Mouse (Mus musculus): ENCODE measurements around the gene Sh2b3. TPM values are rescaled to one million over a fixed set of nuclear protein-coding genes. Genes with fewer than 3 reads are reported as not detected.
"Not testable (repeated sequence)": the region's sequence is repeated elsewhere in the genome, so short reads cannot be mapped to it uniquely, and the experiment has no call there.

Gene Sh2b3
- polyA plus RNA-seq, 1 experiment from 2014 or later: 6.4 TPM

DNA sequence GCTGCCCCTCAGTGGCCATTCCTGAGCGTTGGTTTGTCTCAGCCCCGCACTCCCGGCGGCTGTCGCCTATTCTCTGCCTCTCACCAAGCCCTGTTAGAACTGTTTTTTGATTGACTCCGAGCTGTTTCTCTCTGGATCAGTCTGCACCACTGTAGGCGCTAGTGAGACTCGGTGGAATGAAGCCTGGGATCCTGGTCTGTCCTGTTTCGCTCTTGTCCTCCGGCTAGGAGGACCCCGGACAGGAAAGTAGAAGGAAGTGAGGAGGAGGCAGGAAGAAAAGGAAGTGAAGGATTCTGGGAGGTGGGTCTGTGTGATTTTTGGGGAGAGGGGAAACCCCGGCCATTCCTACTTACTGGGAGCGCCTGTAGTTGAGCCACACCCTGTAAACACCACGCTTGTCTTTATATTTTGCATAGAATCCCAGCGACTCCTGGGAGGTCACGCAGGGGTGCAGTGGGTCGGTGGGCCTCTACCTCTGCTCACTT is 10.6 kb upstream of the Sh2b3 start:
- Histone ChIP-seq H3K4me1 (ENCODE audit: control insufficient read depth, insufficient read depth, low read length) (peaks cover 24% of the 10 kb centered on the region), H3K27me3 (ENCODE audit: control insufficient read depth, insufficient read depth, low read length) (peaks cover 12% of the 10 kb centered on the region), H3K9ac (replicated peaks; ENCODE audit: low read depth, low read length) (no peak overlapping the region), H3K4me3 (ENCODE audit: low read depth, low read length) (peak overlapping the region; percentile 88), H3K27ac (ENCODE audit: low read depth, low read length) (no peak overlapping the region), H3K4me2 (ENCODE audit: low read depth, low read length) (peak overlapping the region; percentile 48), H3K9me3 (ENCODE audit: control insufficient read depth, low read length) (no peaks in the 10 kb centered on the region), H3K36me3 (ENCODE audit: control insufficient read depth, insufficient read depth, low read length) (peaks cover 15% of the 10 kb centered on the region)
- no peak; the same call in 1 of the 2 replicates for ATAC-seq (ENCODE audit: low read depth)
- WGBS: under 1% methylated on average over 17 of the region's 17 CpGs

DNA sequence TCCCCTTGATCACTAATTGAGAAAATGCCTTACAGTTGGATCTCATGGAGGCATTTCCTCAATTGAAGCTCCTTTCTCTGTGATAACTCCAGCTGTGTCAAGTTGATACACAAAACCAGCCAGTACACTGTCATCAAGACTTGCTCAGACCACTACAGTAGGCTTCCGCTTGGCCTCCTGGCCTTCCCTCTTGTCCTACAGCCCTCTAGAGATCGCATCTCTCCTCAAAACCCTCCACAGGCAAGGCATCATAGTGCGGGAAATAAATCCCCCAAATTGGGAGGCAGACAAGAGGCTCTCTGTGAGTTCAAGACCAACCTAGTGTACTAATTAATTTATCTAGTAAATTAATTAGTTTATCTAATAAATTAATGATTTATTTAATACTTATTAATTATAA is 9.8 kb upstream of the Sh2b3 start:
- H3K9me3 ChIP-seq (ENCODE audit: control insufficient read depth, low read length); H3K4me2 ChIP-seq (ENCODE audit: low read depth, low read length); H3K27ac ChIP-seq (ENCODE audit: low read depth, low read length); H3K9ac ChIP-seq (replicated peaks; ENCODE audit: low read depth, low read length); H3K36me3 ChIP-seq (ENCODE audit: control insufficient read depth, insufficient read depth, low read length); H3K4me3 ChIP-seq (ENCODE audit: low read depth, low read length); ATAC-seq (ENCODE audit: low read depth): not testable (repeated sequence)
- WGBS: 80% methylated on average over 3 of the region's 3 CpGs
- Histone ChIP-seq H3K4me1 (ENCODE audit: control insufficient read depth, insufficient read depth, low read length) (peaks cover 24% of the 10 kb centered on the region), H3K27me3 (ENCODE audit: control insufficient read depth, insufficient read depth, low read length) (peaks cover 12% of the 10 kb centered on the region)

DNA sequence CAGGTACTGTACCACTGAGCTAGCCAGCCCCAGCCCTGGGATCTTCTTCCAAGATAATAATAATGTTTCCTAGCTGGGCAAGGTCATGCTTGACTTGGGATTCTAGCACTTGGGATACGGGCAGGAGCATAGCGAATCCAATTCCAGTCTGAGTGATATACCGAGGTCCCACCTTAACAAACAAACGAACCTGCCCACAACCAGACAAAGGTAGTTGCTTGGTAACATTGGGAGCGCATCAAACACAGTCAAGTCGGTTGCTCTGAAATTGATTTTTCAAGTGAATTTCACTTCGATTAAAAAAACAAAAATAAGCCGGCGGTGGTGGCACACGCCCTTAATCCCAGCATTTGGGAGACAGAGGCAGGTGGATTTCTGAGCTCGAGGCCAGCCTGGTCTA is 8.9 kb upstream of the Sh2b3 start:
- no peak overlapping the region for H3K27ac ChIP-seq (ENCODE audit: low read depth, low read length)
- WGBS: 82% methylated on average over 11 of the region's 11 CpGs
- H3K36me3 ChIP-seq (ENCODE audit: control insufficient read depth, insufficient read depth, low read length): 0 out of 2 replicates have a peak, but pooled peaks cover under 1% of the 10 kb centered on the region
- peaks cover 24% of the 10 kb centered on the region for H3K4me1 ChIP-seq (ENCODE audit: control insufficient read depth, insufficient read depth, low read length)
- no peaks in the 10 kb centered on the region for H3K9me3 ChIP-seq (ENCODE audit: control insufficient read depth, low read length)
- peaks cover 12% of the 10 kb centered on the region for H3K27me3 ChIP-seq (ENCODE audit: control insufficient read depth, insufficient read depth, low read length)
- no peak for ATAC-seq (ENCODE audit: low read depth)
- H3K4me3 ChIP-seq (ENCODE audit: low read depth, low read length): no peak overlapping the region
- H3K4me2 ChIP-seq (ENCODE audit: low read depth, low read length): no peak overlapping the region
- no peak overlapping the region for H3K9ac ChIP-seq (replicated peaks; ENCODE audit: low read depth, low read length)

DNA sequence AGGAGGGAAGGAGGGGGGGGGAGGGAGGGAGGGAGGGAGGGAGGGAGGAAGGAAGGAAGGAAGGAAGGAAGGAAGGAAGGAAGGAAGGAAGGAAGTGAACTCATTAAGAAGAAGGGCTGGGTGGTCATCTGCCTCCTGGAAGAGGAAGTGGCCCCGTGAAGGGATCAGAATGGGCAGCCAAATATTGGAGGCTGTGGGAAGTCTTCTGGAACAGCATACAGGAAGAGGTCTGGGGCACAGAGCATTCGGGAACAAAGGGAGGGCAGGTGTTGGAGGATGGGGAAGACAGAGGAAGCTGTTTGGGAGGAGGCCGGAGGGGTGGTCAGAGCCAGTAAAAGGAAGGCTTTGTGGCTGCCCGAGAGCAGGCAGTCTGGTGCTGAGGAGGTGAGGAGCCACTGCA is 7.9 kb upstream of the Sh2b3 start:
- no peak for ATAC-seq (ENCODE audit: low read depth)
- Histone ChIP-seq H3K4me1 (ENCODE audit: control insufficient read depth, insufficient read depth, low read length) (peaks cover 16% of the 10 kb centered on the region), H3K9me3 (ENCODE audit: control insufficient read depth, low read length) (no peaks in the 10 kb centered on the region), H3K27ac (ENCODE audit: low read depth, low read length) (no peak overlapping the region), H3K9ac (replicated peaks; ENCODE audit: low read depth, low read length) (no peak overlapping the region), H3K36me3 (ENCODE audit: control insufficient read depth, insufficient read depth, low read length) (no peaks in the 10 kb centered on the region), H3K27me3 (ENCODE audit: control insufficient read depth, insufficient read depth, low read length) (peaks cover 12% of the 10 kb centered on the region), H3K4me2 (ENCODE audit: low read depth, low read length) (no peak overlapping the region), H3K4me3 (ENCODE audit: low read depth, low read length) (no peak overlapping the region)
- WGBS: 29% methylated on average over 4 of the region's 4 CpGs

DNA sequence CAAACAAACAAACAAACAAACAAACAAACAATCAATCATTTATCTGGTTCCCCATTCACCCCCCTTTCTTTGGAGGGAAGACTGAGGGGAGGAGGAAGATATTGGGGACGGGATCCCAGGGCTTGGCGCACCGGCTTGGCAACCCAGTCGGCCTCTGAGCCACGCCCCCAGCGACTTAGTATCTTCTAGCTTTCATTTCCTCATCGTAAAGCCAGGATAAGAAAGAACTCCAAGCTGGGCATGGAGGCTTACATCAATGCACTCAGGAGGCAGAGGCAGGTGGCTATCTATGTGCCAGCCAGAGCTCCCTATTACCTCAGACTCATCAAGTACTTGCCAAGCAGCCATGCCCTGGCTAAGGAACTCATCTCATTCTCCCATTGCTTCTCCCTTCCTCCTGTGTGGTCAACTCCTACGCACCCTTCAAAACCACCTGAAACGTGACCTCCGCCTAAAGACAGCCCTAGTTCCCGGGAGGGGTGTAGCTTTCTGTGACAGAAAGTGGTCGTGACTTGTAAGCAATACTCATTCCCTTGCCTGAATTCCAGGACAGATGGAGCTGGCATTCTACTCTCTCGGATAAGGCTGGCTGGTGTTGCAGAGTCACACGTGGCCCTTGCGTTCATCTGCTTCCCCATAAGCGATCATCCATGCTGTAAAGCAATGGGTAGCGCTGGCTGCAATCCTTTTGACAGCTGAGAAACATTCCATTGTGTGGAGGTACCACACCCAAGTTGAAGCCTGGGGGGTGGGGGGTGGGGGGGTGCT is 5.9 kb upstream of the Sh2b3 start:
- H3K9ac ChIP-seq (replicated peaks; ENCODE audit: low read depth, low read length): no peak overlapping the region
- no peak overlapping the region for H3K4me3 ChIP-seq (ENCODE audit: low read depth, low read length)

DNA sequence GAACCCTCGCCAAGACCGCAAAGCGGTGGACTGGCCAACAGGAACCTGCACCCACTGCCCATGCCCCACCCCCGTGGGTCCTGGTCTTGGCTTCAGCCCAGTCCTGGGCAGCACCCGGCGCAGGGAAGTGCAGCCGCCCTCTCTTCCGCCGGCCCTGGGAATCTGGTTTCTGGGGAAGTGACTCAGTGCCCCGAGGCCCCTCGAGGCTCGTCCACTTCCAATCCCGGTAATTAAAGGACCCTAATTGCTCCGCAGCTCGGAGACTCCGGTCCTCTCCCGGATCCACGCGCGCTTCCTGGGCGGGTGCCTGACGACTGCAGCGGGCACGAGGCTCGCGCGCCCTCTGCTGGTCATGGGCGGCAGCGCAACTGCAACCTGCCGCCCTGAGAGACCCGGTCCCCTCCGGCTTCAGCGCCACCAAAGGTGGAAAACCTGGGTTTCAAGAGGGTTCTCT is 5.2 kb upstream of the Sh2b3 start:
- Histone ChIP-seq H3K4me1 (ENCODE audit: control insufficient read depth, insufficient read depth, low read length) (0 out of 2 replicates have a peak, but pooled peaks cover under 1% of the 10 kb centered on the region), H3K27me3 (ENCODE audit: control insufficient read depth, insufficient read depth, low read length) (peaks cover 20% of the 10 kb centered on the region), H3K9me3 (ENCODE audit: control insufficient read depth, low read length) (no peaks in the 10 kb centered on the region), H3K4me2 (ENCODE audit: low read depth, low read length) (peak overlapping the region; percentile 51), H3K4me3 (ENCODE audit: low read depth, low read length) (peak overlapping the region; percentile 30), H3K36me3 (ENCODE audit: control insufficient read depth, insufficient read depth, low read length) (no peaks in the 10 kb centered on the region), H3K9ac (replicated peaks; ENCODE audit: low read depth, low read length) (0 out of 2 replicates have a peak overlapping the region, but pooled peaks have one; percentile 25), H3K27ac (ENCODE audit: low read depth, low read length) (no peak overlapping the region)
- WGBS: 0% methylated on average over 30 of the region's 33 CpGs
- peak; percentile 32; the same call in 1 of the 2 replicates for ATAC-seq (ENCODE audit: low read depth)

More for the DNA sequence above, 5.9 kb upstream of the Sh2b3 start:
- 0 out of 2 replicates have a peak, but pooled peaks cover 6% of the 10 kb centered on the region for H3K4me1 ChIP-seq (ENCODE audit: control insufficient read depth, insufficient read depth, low read length)
- no peaks in the 10 kb centered on the region for H3K36me3 ChIP-seq (ENCODE audit: control insufficient read depth, insufficient read depth, low read length)
- no peak for ATAC-seq (ENCODE audit: low read depth)
- H3K4me2 ChIP-seq (ENCODE audit: low read depth, low read length): peak overlapping the region; percentile 51
- no peak overlapping the region for H3K27ac ChIP-seq (ENCODE audit: low read depth, low read length)
- H3K27me3 ChIP-seq (ENCODE audit: control insufficient read depth, insufficient read depth, low read length): peaks cover 18% of the 10 kb centered on the region
- WGBS: 16% methylated on average over 17 of the region's 17 CpGs
- no peaks in the 10 kb centered on the region for H3K9me3 ChIP-seq (ENCODE audit: control insufficient read depth, low read length)

DNA sequence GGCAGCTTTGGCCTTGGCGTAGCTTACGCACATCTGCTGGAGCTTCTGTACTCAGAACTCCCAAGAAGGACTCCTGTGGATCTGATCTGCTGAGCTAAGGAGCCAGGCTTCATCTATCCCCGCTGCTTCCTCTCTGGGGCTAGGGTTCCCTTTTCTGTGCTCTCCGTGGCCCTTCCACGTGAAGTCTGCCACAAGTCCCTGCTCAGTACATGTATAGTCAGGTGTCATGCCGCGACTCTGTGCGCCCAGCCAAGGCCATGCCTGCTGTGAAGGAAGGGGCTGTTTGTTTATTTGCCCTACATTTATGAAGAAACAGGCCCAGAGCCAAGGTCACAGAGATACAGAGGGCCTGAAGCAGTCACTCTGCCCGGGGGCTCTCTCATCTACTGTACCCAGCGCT is 4.5 kb upstream of the Sh2b3 start:
- WGBS: 46% methylated on average over 10 of the region's 10 CpGs

DNA sequence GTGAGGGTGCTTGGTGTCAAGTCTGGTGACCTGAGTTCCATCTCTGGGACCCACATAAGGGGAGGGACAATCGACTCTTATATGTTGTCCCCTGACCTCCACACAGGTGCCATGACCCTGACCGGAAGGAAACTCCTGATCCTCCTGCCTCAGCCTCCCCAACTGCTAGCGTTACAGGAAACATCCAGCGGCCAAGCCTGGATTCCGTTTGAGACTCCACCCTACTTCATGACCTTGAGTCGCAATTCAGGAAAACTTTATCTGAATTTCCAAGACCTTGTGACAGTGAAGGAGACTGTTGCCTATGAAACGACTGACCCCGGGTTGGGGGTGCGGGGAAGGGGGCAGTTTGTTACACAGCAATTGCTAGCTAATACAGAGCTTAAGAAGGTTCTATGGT is 4.1 kb upstream of the Sh2b3 start:
- H3K36me3 ChIP-seq (ENCODE audit: control insufficient read depth, insufficient read depth, low read length): no peaks in the 10 kb centered on the region
- H3K9ac ChIP-seq (replicated peaks; ENCODE audit: low read depth, low read length): no peak overlapping the region
- no peak for ATAC-seq (ENCODE audit: low read depth)
- 92% methylated on average over 9 of the region's 9 CpGs for WGBS
- H3K27ac ChIP-seq (ENCODE audit: low read depth, low read length): no peak overlapping the region
- no peak overlapping the region for H3K4me3 ChIP-seq (ENCODE audit: low read depth, low read length)
- no peaks in the 10 kb centered on the region for H3K9me3 ChIP-seq (ENCODE audit: control insufficient read depth, low read length)
- no peak overlapping the region for H3K4me2 ChIP-seq (ENCODE audit: low read depth, low read length)
- peaks cover 31% of the 10 kb centered on the region for H3K27me3 ChIP-seq (ENCODE audit: control insufficient read depth, insufficient read depth, low read length)
- 0 out of 2 replicates have a peak, but pooled peaks cover 3% of the 10 kb centered on the region for H3K4me1 ChIP-seq (ENCODE audit: control insufficient read depth, insufficient read depth, low read length)

More for the DNA sequence above, 4.5 kb upstream of the Sh2b3 start:
- Histone ChIP-seq H3K9ac (replicated peaks; ENCODE audit: low read depth, low read length) (no peak overlapping the region), H3K4me2 (ENCODE audit: low read depth, low read length) (no peak overlapping the region), H3K27me3 (ENCODE audit: control insufficient read depth, insufficient read depth, low read length) (peaks cover 26% of the 10 kb centered on the region), H3K4me1 (ENCODE audit: control insufficient read depth, insufficient read depth, low read length) (0 out of 2 replicates have a peak, but pooled peaks cover 2% of the 10 kb centered on the region), H3K4me3 (ENCODE audit: low read depth, low read length) (no peak overlapping the region), H3K27ac (ENCODE audit: low read depth, low read length) (no peak overlapping the region), H3K36me3 (ENCODE audit: control insufficient read depth, insufficient read depth, low read length) (no peaks in the 10 kb centered on the region), H3K9me3 (ENCODE audit: control insufficient read depth, low read length) (no peaks in the 10 kb centered on the region)
- ATAC-seq (ENCODE audit: low read depth): no peak

DNA sequence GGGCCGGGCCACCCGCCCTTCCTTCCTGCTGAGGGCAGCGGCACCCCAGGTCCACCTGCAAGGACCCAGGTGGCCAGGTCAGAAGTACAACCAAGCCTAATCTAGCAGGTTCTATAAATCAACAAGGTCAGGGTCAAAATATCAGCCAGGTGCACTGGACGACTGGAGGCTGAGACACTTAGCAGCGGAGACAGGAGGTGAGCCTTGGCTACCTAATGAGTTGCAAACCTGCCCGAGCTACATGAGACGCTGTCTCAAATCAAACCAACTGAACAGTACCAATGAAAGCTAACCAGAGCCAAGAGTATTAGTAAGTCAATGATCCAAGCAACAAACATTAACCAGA is 1.7 kb upstream of the Sh2b3 start:
- H3K27ac ChIP-seq (ENCODE audit: low read depth, low read length): no peak overlapping the region
- no peak overlapping the region; the same call in 1 of the 2 replicates for H3K4me3 ChIP-seq (ENCODE audit: low read depth, low read length)
- H3K4me2 ChIP-seq (ENCODE audit: low read depth, low read length): peak overlapping the region; percentile 90
- no peaks in the 10 kb centered on the region for H3K36me3 ChIP-seq (ENCODE audit: control insufficient read depth, insufficient read depth, low read length)
- H3K9me3 ChIP-seq (ENCODE audit: control insufficient read depth, low read length): no peaks in the 10 kb centered on the region
- no peak overlapping the region for H3K9ac ChIP-seq (replicated peaks; ENCODE audit: low read depth, low read length)
- WGBS: 31% methylated on average over 7 of the region's 7 CpGs
- peaks cover 16% of the 10 kb centered on the region; the same call in 1 of the 2 replicates for H3K4me1 ChIP-seq (ENCODE audit: control insufficient read depth, insufficient read depth, low read length)
- ATAC-seq (ENCODE audit: low read depth): no peak
- peaks cover 30% of the 10 kb centered on the region for H3K27me3 ChIP-seq (ENCODE audit: control insufficient read depth, insufficient read depth, low read length)

All from neural tube, embryonic 14.5 days (tissue).